Mouse (Mus musculus) lung, postnatal 25 days (tissue): ENCODE measurements around the gene Asprv1.

ENCODE experiments used
- DNase-seq: peaks from one replicate; pipeline ENCODE4 v3.0.0; 2022; ENCODE audit warnings: low spot score

The Asprv1 gene

GRCm38 (mm10) chr6:86627946-86628345, at the start of gene Asprv1:
Gene Asprv1, plus strand, starts transcription at chr6:86628164.
- no peak for DNase-seq

GRCm38 (mm10) chr6:86578396-86578795, 49.6 kb upstream of the Asprv1 start:
- DNase-seq: peak; percentile 71

GRCm38 (mm10) chr6:86579066-86579784, 48.7 kb upstream of the Asprv1 start:
- peak; percentile 18 for DNase-seq

GRCm38 (mm10) chr6:86579926-86580325, 48.0 kb upstream of the Asprv1 start:
- DNase-seq: no peak

GRCm38 (mm10) chr6:86583141-86583540, 44.8 kb upstream of the Asprv1 start:
- DNase-seq: no peak

GRCm38 (mm10) chr6:86583601-86584215, 44.3 kb upstream of the Asprv1 start:
- no peak for DNase-seq

- DNase-seq: no peak
Observed at GRCm38 (mm10) chr6:86584296-86585015, 43.5 kb upstream of the Asprv1 start.

GRCm38 (mm10) chr6:86585070-86585600, 42.8 kb upstream of the Asprv1 start:
- peak; percentile 92 for DNase-seq

- no peak for DNase-seq
Observed at GRCm38 (mm10) chr6:86586070-86586469, 41.9 kb upstream of the Asprv1 start.

- no peak for DNase-seq
Observed at GRCm38 (mm10) chr6:86588429-86588828, 39.5 kb upstream of the Asprv1 start.

- no peak for DNase-seq
Observed at GRCm38 (mm10) chr6:86593146-86593897, 34.6 kb upstream of the Asprv1 start.

- peak; percentile 61 for DNase-seq
Observed at GRCm38 (mm10) chr6:86594636-86595035, 33.3 kb upstream of the Asprv1 start.

- DNase-seq: no peak
Observed at GRCm38 (mm10) chr6:86595865-86596440, 32.0 kb upstream of the Asprv1 start.

GRCm38 (mm10) chr6:86598742-86599193, 29.2 kb upstream of the Asprv1 start:
- DNase-seq: no peak

- peak; percentile 88 for DNase-seq
Observed at GRCm38 (mm10) chr6:86599197-86599596, 28.8 kb upstream of the Asprv1 start.

- DNase-seq: peak; percentile 80
Observed at GRCm38 (mm10) chr6:86599951-86600414, 28.0 kb upstream of the Asprv1 start.

- peak; percentile 16 for DNase-seq
Observed at GRCm38 (mm10) chr6:86605260-86605659, 22.7 kb upstream of the Asprv1 start.

- DNase-seq: no peak
Observed at GRCm38 (mm10) chr6:86606289-86606688, 21.7 kb upstream of the Asprv1 start.

- peak; percentile 28 for DNase-seq
Observed at GRCm38 (mm10) chr6:86607471-86607870, 20.5 kb upstream of the Asprv1 start.

GRCm38 (mm10) chr6:86609235-86609634, 18.7 kb upstream of the Asprv1 start:
- DNase-seq: peak; percentile 63

GRCm38 (mm10) chr6:86610714-86611113, 17.2 kb upstream of the Asprv1 start:
- peak; percentile 90 for DNase-seq
